Mouse (Mus musculus): ENCODE measurements around the gene Tmem132b.

DNA sequence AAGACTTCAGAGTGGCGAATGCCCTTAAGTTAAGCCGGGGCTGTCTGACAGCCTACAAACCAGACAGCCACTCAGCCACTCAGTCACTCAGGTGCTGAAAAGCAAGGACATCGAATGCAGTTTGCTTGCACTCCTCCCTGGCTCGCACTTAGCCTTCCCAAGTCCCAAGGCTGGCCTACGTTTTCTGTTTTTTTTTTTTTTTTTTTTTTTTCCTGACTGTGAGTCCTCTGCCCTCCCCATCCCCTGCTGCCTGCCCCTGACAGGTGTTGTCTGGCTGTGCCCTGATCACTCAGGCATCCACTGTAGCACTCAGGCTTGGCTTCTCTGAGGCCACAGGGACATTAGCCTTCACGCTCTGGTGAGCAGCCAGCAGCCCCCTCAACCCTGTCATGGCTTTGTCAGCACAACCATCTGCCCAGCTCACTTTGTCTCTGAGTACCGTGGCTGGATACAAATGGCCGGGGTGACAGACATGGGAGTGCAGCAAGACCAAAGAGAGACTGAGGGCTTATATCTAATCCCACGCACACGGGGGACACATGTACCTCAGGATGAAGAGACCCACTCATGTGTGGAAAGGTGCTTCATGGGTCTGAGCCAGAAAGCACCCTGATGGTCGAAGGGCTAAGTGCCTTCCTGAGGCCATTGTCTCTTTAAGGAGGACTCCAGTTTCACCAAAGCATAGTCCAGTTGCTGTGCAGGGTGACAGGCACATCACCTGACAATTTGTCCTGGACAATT lies 44.0 kb upstream of the Tmem132b start:
- TF ChIP-seq POLR2A (IDR thresholded peaks at IDR 0.05; ENCODE audit: low read depth, low read length) (no peak), CTCF (conservative IDR thresholded peaks at IDR 0.05; ENCODE audit: insufficient read depth, insufficient read length, low read depth, low read length) (no peak)
